Mouse (Mus musculus): ENCODE measurements around the gene Scg3.

GRCm38 (mm10) chr9:75621428-75621827 is 62.4 kb downstream of the Scg3 start:
- TF ChIP-seq EP300 (IDR thresholded peaks at IDR 0.05) (no peak), CTCF (IDR thresholded peaks at IDR 0.05) (no peak)
